Mouse (Mus musculus) liver, postnatal 0 days (tissue): Measurements from ENCODE around the gene Srebf2.

ENCODE experiments used
- CTCF ChIP-seq: sonication (generic); IDR thresholded peaks from 2 replicates; pipeline ENCODE4 v1.5.1; 2016; ENCODE audit warnings: antibody characterized with exemption, low read depth
- EP300 ChIP-seq: IDR thresholded peaks from 2 replicates; pipeline ENCODE4 v1.6.1; 2016; ENCODE audit warnings: antibody characterized with exemption, low read depth, mild to moderate bottlenecking

- TF ChIP-seq EP300 = no peak
- no peak for TF ChIP-seq CTCF
Observed at GRCm38 (mm10) chr15:82212752-82213063, 65.7 kb downstream of the Srebf2 start, which contains the start of gene Shisa8.
